Mouse (Mus musculus) spleen, adult 2 months (tissue): ENCODE measurements around the gene Kmt2e.

Source experiments
- CTCF ChIP-seq: fragments of 200-500 bp; IDR thresholded peaks from 2 replicates; pipeline ENCODE4 v1.5.1; 2011; ENCODE audit warnings: mild to moderate bottlenecking, inconsistent platforms; ENCODE audit not compliant: insufficient read depth, insufficient read length, insufficient replicate concordance; ENCODE audit errors: extremely low read depth
- POLR2A ChIP-seq: fragments of 200-500 bp; IDR thresholded peaks from 2 replicates; pipeline ENCODE4 v1.6.1; 2011; ENCODE audit warnings: low read depth, low read length, inconsistent platforms

GRCm38 (mm10) chr5:23403161-23403560, 31.1 kb upstream of the Kmt2e start:
- no peak for TF ChIP-seq CTCF
- no peak for TF ChIP-seq POLR2A
